Mouse (Mus musculus) ovary, postnatal 14 days (tissue): ENCODE results near the gene Tnfsf9.
A peak's percentile ranks its signal among the peaks of the same experiment; 100 is the strongest.
"Not testable (repeated sequence)": the region's sequence is repeated elsewhere in the genome, so short reads cannot be mapped to it uniquely, and the experiment has no call there.

Experiments used
- DNase-seq: peaks from one replicate; pipeline ENCODE4 v3.0.0; 2022; ENCODE audit warnings: low spot score

Gene Tnfsf9

GRCm38 (mm10) chr17:57095855-57096622 is 9.1 kb upstream of the Tnfsf9 start:
- DNase-seq = peak; percentile 20

- peak; percentile 78 for DNase-seq
Measured at GRCm38 (mm10) chr17:57096623-57096920, 8.6 kb upstream of the Tnfsf9 start.

GRCm38 (mm10) chr17:57098321-57098720 is 6.8 kb upstream of the Tnfsf9 start:
- DNase-seq = no peak

GRCm38 (mm10) chr17:57099629-57100325 is 5.3 kb upstream of the Tnfsf9 start:
- DNase-seq = no peak

GRCm38 (mm10) chr17:57102276-57102675 is 2.8 kb upstream of the Tnfsf9 start:
- DNase-seq = no peak

GRCm38 (mm10) chr17:57104496-57104895 is 629 bp upstream of the Tnfsf9 start:
- DNase-seq = no peak

GRCm38 (mm10) chr17:57106035-57106368 is 877 bp downstream of the Tnfsf9 start:
- DNase-seq = no peak

- no peak for DNase-seq
Measured at GRCm38 (mm10) chr17:57107064-57107463, 1.9 kb downstream of the Tnfsf9 start.

- DNase-seq = no peak
Measured at GRCm38 (mm10) chr17:57108040-57108665, 3.0 kb downstream of the Tnfsf9 start.

- DNase-seq = no peak
Measured at GRCm38 (mm10) chr17:57108666-57109171, 3.6 kb downstream of the Tnfsf9 start.

GRCm38 (mm10) chr17:57110005-57110404 is 4.9 kb downstream of the Tnfsf9 start:
- DNase-seq = no peak

- no peak for DNase-seq
Measured at GRCm38 (mm10) chr17:57112768-57113474, 7.8 kb downstream of the Tnfsf9 start.

GRCm38 (mm10) chr17:57116801-57117200 is 11.7 kb downstream of the Tnfsf9 start:
- no peak for DNase-seq

GRCm38 (mm10) chr17:57118524-57119349 is 13.6 kb downstream of the Tnfsf9 start:
- DNase-seq = no peak

- DNase-seq = no peak
Measured at GRCm38 (mm10) chr17:57121856-57122255, 16.7 kb downstream of the Tnfsf9 start.

GRCm38 (mm10) chr17:57123192-57124118 is 18.3 kb downstream of the Tnfsf9 start:
- DNase-seq = no peak

- DNase-seq = no peak
Measured at GRCm38 (mm10) chr17:57124792-57125191, 19.7 kb downstream of the Tnfsf9 start.

- no peak for DNase-seq
Measured at GRCm38 (mm10) chr17:57125853-57126622, 20.9 kb downstream of the Tnfsf9 start.

- DNase-seq = no peak
Measured at GRCm38 (mm10) chr17:57131793-57132192, 26.7 kb downstream of the Tnfsf9 start.

- DNase-seq = not testable (repeated sequence)
Measured at GRCm38 (mm10) chr17:57134021-57134420, 28.9 kb downstream of the Tnfsf9 start.
